In the genomic region with DNA sequence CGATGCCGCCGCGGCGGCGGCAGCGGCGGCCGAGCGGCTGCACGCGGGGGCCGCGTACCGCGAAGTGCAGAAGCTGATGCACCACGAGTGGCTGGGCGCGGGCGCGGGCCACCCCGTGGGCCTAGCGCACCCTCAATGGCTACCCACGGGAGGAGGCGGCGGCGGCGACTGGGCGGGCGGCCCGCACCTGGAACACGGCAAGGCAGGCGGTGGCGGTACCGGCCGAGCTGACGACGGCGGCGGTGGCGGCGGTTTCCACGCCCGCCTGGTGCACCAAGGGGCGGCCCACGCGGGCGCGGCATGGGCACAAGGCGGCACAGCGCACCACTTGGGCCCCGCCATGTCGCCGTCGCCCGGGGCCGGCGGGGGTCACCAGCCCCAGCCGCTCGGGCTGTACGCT, we compare ENCODE assay signal across 8 mouse cellular contexts. TPM values are rescaled to one million over a fixed set of nuclear protein-coding genes. Genes with fewer than 3 reads are reported as not detected.
DNase-seq lines count a peak whose midpoint lies in the region; ATAC-seq and TF ChIP-seq lines count a peak whose summit lies in the region.

No protein-coding gene starts in this region.

- no peaks in the 10 kb centered on the region for H3K36me3 ChIP-seq in kidney, embryonic 16.5 days (ENCODE audit: insufficient read depth, low read length)
- H3K36me3 ChIP-seq in hindbrain, embryonic 11.5 days (ENCODE audit: control insufficient read depth, insufficient read depth, low read length), result no peaks in the 10 kb centered on the region
- H3K36me3 ChIP-seq in midbrain, embryonic 11.5 days (ENCODE audit: control insufficient read depth, insufficient read depth, low read length), result no peaks in the 10 kb centered on the region

- TF ChIP-seq CTCF in cortical plate, adult 2 months (IDR thresholded peaks at IDR 0.05; ENCODE audit: extremely low read depth, insufficient read depth, low read length), result no peak

- H3K27ac ChIP-seq in kidney, embryonic 16.5 days (ENCODE audit: low read length), result no peak overlapping the region
- peak overlapping the region; percentile 40; the same call in 1 of the 2 replicates for H3K27ac ChIP-seq in cortical plate, adult 2 months (ENCODE audit: insufficient read depth, low read length)
- H3K27ac ChIP-seq in hindbrain, embryonic 11.5 days (ENCODE audit: low read depth, low read length), result peak overlapping the region; percentile 58
- peak overlapping the region; percentile 50 for H3K27ac ChIP-seq in midbrain, embryonic 11.5 days (ENCODE audit: low read depth, low read length)

- no peak for DNase-seq in kidney, adult 9 months
- peak; percentile 57 for DNase-seq in hindbrain, embryonic 11.5 days (ENCODE audit: low spot score)
- DNase-seq in midbrain, embryonic 11.5 days (ENCODE audit: low spot score, missing footprints), result peak; percentile 94
- no peak for DNase-seq in layer of hippocampus, adult 9-11 months
- DNase-seq in spleen, postnatal 14 days (ENCODE audit: low spot score in 2 of 2), result no peak

- peak overlapping the region; percentile 97 for H3K4me2 ChIP-seq in kidney, embryonic 16.5 days (replicated peaks; ENCODE audit: low read depth, low read length)
- H3K4me2 ChIP-seq in hindbrain, embryonic 11.5 days (replicated peaks; ENCODE audit: low read depth, low read length), result peak overlapping the region; percentile 87
- peak overlapping the region; percentile 88 for H3K4me2 ChIP-seq in midbrain, embryonic 11.5 days

- peak; percentile 3; the same call in 1 of the 2 replicates for ATAC-seq in kidney, embryonic 16.5 days (ENCODE audit: low FRiP score, low TSS enrichment)
- peak; percentile 14; the same call in 1 of the 2 replicates for ATAC-seq in hindbrain, embryonic 11.5 days (ENCODE audit: low FRiP score)
- peak; percentile 8 for ATAC-seq in midbrain, embryonic 11.5 days (ENCODE audit: low FRiP score)
- no peak for ATAC-seq in activated CD4-positive, CD25-positive, alpha-beta regulatory T cell, adult 4 months

- peaks cover 33% of the 10 kb centered on the region for H3K4me1 ChIP-seq in kidney, embryonic 16.5 days (ENCODE audit: insufficient read depth, low read length)
- H3K4me1 ChIP-seq in cortical plate, adult 2 months (ENCODE audit: control insufficient read depth, insufficient read depth, low read length), result no peaks in the 10 kb centered on the region
- peaks cover 18% of the 10 kb centered on the region for H3K4me1 ChIP-seq in hindbrain, embryonic 11.5 days (replicated peaks; ENCODE audit: control insufficient read depth, insufficient read depth, low read length)
- H3K4me1 ChIP-seq in midbrain, embryonic 11.5 days (ENCODE audit: control insufficient read depth, insufficient read depth, low read length), result peaks cover 49% of the 10 kb centered on the region

- H3K4me3 ChIP-seq in kidney, embryonic 16.5 days (ENCODE audit: low read length), result peak overlapping the region; percentile 67
- H3K4me3 ChIP-seq in cortical plate, adult 2 months (ENCODE audit: insufficient read depth, low read length), result peak overlapping the region; percentile 42; the same call in 1 of the 2 replicates
- H3K4me3 ChIP-seq in hindbrain, embryonic 11.5 days (ENCODE audit: low read depth, low read length), result peak overlapping the region; percentile 57
- peak overlapping the region; percentile 63 for H3K4me3 ChIP-seq in midbrain, embryonic 11.5 days (ENCODE audit: low read depth, low read length)

- peaks cover 92% of the 10 kb centered on the region for H3K27me3 ChIP-seq in kidney, embryonic 16.5 days (ENCODE audit: insufficient read depth, low read length)
- H3K27me3 ChIP-seq in hindbrain, embryonic 11.5 days (ENCODE audit: control insufficient read depth, insufficient read depth, low read length), result peaks cover 68% of the 10 kb centered on the region
- peaks cover 55% of the 10 kb centered on the region for H3K27me3 ChIP-seq in midbrain, embryonic 11.5 days (ENCODE audit: control insufficient read depth, insufficient read depth, low read length)

- H3K9ac ChIP-seq in kidney, embryonic 16.5 days (replicated peaks; ENCODE audit: low read length), result peak overlapping the region; percentile 41; the same call in 1 of the 2 replicates
- peak overlapping the region; percentile 64 for H3K9ac ChIP-seq in hindbrain, embryonic 11.5 days (ENCODE audit: low read depth, low read length)
- H3K9ac ChIP-seq in midbrain, embryonic 11.5 days (ENCODE audit: low read length), result peak overlapping the region; percentile 80

- H3K9me3 ChIP-seq in kidney, embryonic 16.5 days (ENCODE audit: low read length), result no peaks in the 10 kb centered on the region
- H3K9me3 ChIP-seq in hindbrain, embryonic 11.5 days (ENCODE audit: control insufficient read depth, low read length), result no peaks in the 10 kb centered on the region
- no peaks in the 10 kb centered on the region for H3K9me3 ChIP-seq in midbrain, embryonic 11.5 days (ENCODE audit: control insufficient read depth, low read length)

- no peak for TF ChIP-seq POLR2A in cortical plate, adult 2 months (IDR thresholded peaks at IDR 0.05; ENCODE audit: extremely low read depth, insufficient read depth, low read length)

- WGBS in kidney, embryonic 16.5 days, result under 1% methylated on average over 55 of the region's 61 CpGs
- WGBS in hindbrain, embryonic 11.5 days, result under 1% methylated on average over 45 of the region's 61 CpGs
- WGBS in midbrain, embryonic 11.5 days, result under 1% methylated on average over 41 of the region's 61 CpGs

RNA-seq across cellular contexts. Expression of a gene that starts 1.2 kb away (rescaled TPM):
- polyA plus RNA-seq in kidney, embryonic 16.5 days (2015; fragmentation: Nextera tagmentation; extraction: Ambion mirVana), result 0.37 and 0.40 TPM in 2 replicates
- 13.8 and 15.8 TPM in 2 replicates for polyA plus RNA-seq in cortical plate, adult 2 months (2012; rRNA removed)
- polyA plus RNA-seq in hindbrain, embryonic 11.5 days (2014; fragmentation: Nextera tagmentation; extraction: Ambion mirVana), result 17.4 and 18.8 TPM in 2 replicates
- 19.2 and 20.5 TPM in 2 replicates for polyA plus RNA-seq in midbrain, embryonic 11.5 days (2014; fragmentation: Nextera tagmentation; extraction: Ambion mirVana)
- not detected for polyA plus RNA-seq in activated CD4-positive, CD25-positive, alpha-beta regulatory T cell, adult 4 months (2017; shearing (Covaris generic))

RNA-seq across cellular contexts. Expression of a gene that starts 35.6 kb away (rescaled TPM):
- 65.4 and 72.5 TPM in 2 replicates for polyA plus RNA-seq in kidney, embryonic 16.5 days (2015; fragmentation: Nextera tagmentation; extraction: Ambion mirVana)
- polyA plus RNA-seq in cortical plate, adult 2 months (2012; rRNA removed), result 18.6 and 19.3 TPM in 2 replicates
- 65.8 and 67.5 TPM in 2 replicates for polyA plus RNA-seq in hindbrain, embryonic 11.5 days (2014; fragmentation: Nextera tagmentation; extraction: Ambion mirVana)
- 66.2 and 75.4 TPM in 2 replicates for polyA plus RNA-seq in midbrain, embryonic 11.5 days (2014; fragmentation: Nextera tagmentation; extraction: Ambion mirVana)
- 10 to 100 TPM; 80.9 to 85.9 TPM for polyA plus RNA-seq in activated CD4-positive, CD25-positive, alpha-beta regulatory T cell, adult 4 months (2017; shearing (Covaris generic))

RNA-seq across cellular contexts. Expression of a gene that starts 42.7 kb away (rescaled TPM):
- 6.6 and 8.1 TPM in 2 replicates for polyA plus RNA-seq in kidney, embryonic 16.5 days (2015; fragmentation: Nextera tagmentation; extraction: Ambion mirVana)
- 1.8 and 2.4 TPM in 2 replicates for polyA plus RNA-seq in cortical plate, adult 2 months (2012; rRNA removed)
- polyA plus RNA-seq in hindbrain, embryonic 11.5 days (2014; fragmentation: Nextera tagmentation; extraction: Ambion mirVana), result 3.2 and 4.7 TPM in 2 replicates
- 3.9 and 4.5 TPM in 2 replicates for polyA plus RNA-seq in midbrain, embryonic 11.5 days (2014; fragmentation: Nextera tagmentation; extraction: Ambion mirVana)
- polyA plus RNA-seq in activated CD4-positive, CD25-positive, alpha-beta regulatory T cell, adult 4 months (2017; shearing (Covaris generic)), result 10 to 100 TPM in 1 of 2 experiments, 1 to 10 TPM in 1; 7.2 to 14.7 TPM

RNA-seq across cellular contexts. Expression of a gene that starts 47.2 kb away (rescaled TPM):
- 0.19 TPM in 1 of 2 replicates, not detected in the other for polyA plus RNA-seq in kidney, embryonic 16.5 days (2015; fragmentation: Nextera tagmentation; extraction: Ambion mirVana)
- polyA plus RNA-seq in cortical plate, adult 2 months (2012; rRNA removed), result 0.25 and 0.44 TPM in 2 replicates
- 0.40 and 0.53 TPM in 2 replicates for polyA plus RNA-seq in hindbrain, embryonic 11.5 days (2014; fragmentation: Nextera tagmentation; extraction: Ambion mirVana)
- 0.16 TPM in 1 of 2 replicates, not detected in the other for polyA plus RNA-seq in midbrain, embryonic 11.5 days (2014; fragmentation: Nextera tagmentation; extraction: Ambion mirVana)
- polyA plus RNA-seq in activated CD4-positive, CD25-positive, alpha-beta regulatory T cell, adult 4 months (2017; shearing (Covaris generic)), result not detected

RNA-seq across cellular contexts. Expression of a gene that starts 56.8 kb away (rescaled TPM):
- 162 and 169 TPM in 2 replicates for polyA plus RNA-seq in kidney, embryonic 16.5 days (2015; fragmentation: Nextera tagmentation; extraction: Ambion mirVana)
- 33.9 and 35.4 TPM in 2 replicates for polyA plus RNA-seq in cortical plate, adult 2 months (2012; rRNA removed)
- polyA plus RNA-seq in hindbrain, embryonic 11.5 days (2014; fragmentation: Nextera tagmentation; extraction: Ambion mirVana), result 197 and 210 TPM in 2 replicates
- polyA plus RNA-seq in midbrain, embryonic 11.5 days (2014; fragmentation: Nextera tagmentation; extraction: Ambion mirVana), result 221 and 236 TPM in 2 replicates
- polyA plus RNA-seq in activated CD4-positive, CD25-positive, alpha-beta regulatory T cell, adult 4 months (2017; shearing (Covaris generic)), result 100 to 1,000 TPM; 108 to 125 TPM

Comparison
In these comparisons a context has a peak if more than half of its experiments do, and no peak if none do; other contexts are left out.
1. DNase-seq: peak in hindbrain, embryonic 11.5 days (single experiment) and midbrain, embryonic 11.5 days (single experiment); none in kidney, adult 9 months (single experiment), layer of hippocampus, adult 9-11 months (single experiment) and spleen, postnatal 14 days (0 of 2).
2. RNA of a gene that starts 1.2 kb away (polyA plus RNA-seq): 19.2 to 20.5 TPM in midbrain, embryonic 11.5 days, 17.4 to 18.8 TPM in hindbrain, embryonic 11.5 days and 13.8 to 15.8 TPM in cortical plate, adult 2 months; 0.37 to 0.40 TPM in kidney, embryonic 16.5 days and not detected in activated CD4-positive, CD25-positive, alpha-beta regulatory T cell, adult 4 months; every median in the first group is over 10 times any median in the second.
3. Peak in every context shown above with its lines, with median percentiles within 50 percentile points of each other: H3K4me2 ChIP-seq, H3K4me3 ChIP-seq and H3K9ac ChIP-seq.